Mouse (Mus musculus) small intestine, adult 2 months (tissue): ENCODE results near the gene Dtl.

Experiments used
- CTCF ChIP-seq: fragments of 200-500 bp; IDR thresholded peaks from 2 replicates; pipeline ENCODE4 v1.5.1; 2012; ENCODE audit warnings: low read depth, mild to moderate bottlenecking, control low read depth, inconsistent platforms, low read length, moderate library complexity, mixed read lengths; ENCODE audit not compliant: insufficient replicate concordance, insufficient read length; ENCODE audit errors: extremely low read depth
- POLR2A ChIP-seq: fragments of 200-500 bp; IDR thresholded peaks from 2 replicates; pipeline ENCODE4 v1.6.1; 2012; ENCODE audit warnings: low read depth, mild to moderate bottlenecking, control low read depth, inconsistent platforms, low read length, moderate library complexity

DNA sequence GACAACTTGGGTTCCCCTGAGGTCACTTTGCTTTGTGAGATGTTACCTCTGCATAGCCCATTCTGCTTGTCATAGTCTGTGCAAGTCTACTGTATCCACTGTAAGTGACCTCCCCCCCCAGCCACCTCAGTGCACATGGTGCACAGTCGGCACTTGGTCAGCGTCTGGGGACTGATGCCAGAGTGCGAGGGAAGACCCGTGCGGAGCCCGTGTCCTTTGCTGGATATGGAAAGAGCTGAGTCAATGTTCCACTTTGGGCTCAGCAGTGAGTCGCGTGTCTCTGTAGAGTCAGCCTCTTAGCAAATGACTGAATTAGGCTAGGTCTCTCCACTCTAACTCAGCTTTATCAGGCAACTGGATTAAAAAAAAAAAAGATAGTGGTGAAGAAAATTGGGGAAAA lies 47.5 kb upstream of the Dtl start:
- no peak for TF ChIP-seq POLR2A
- no peak for TF ChIP-seq CTCF
